Mouse (Mus musculus) fat pad, adult 2 months (tissue): Measurements from ENCODE around the gene Slc25a5.

Experiments used
- DNase-seq: peaks from one replicate; pipeline ENCODE4 v3.0.0-alpha.2; 2011; ENCODE audit warnings: low read depth, low spot score; ENCODE audit errors: extremely low read depth

The Slc25a5 gene

DNA sequence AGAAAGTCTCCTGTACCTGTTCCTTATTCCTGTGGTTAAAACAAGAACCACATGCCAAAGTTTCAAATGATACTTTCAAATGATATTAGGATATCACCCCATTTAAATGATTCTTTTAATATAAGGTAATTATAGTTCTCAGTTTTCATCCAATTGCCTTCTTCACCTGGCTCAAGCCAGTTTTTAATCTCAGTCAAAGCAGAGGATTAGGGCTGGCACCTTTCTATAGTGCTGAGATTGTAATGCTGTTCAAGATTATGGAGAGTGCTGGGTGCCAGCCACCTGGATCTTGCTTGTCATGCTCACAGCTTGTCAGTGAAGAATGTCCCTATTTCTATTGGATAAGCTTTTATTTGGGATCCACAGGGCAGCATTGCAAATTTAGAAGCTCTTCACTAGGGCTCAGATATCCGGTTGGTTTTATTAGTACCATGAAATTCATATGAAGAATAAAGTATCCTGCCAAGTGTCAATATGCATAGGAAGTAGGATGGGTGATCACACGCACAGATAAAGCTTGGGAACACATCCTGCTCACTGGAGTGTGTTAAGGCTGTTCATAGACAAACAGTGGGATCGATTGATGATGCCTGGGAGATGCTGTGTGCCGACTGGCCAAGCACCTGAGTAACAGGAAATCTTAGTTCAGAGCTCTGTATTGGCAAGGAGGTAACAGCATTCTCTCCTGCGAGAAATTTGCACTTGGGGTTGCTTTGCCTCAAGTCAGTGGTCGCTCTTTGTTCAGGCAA, 3.9 kb downstream of the Slc25a5 start:
- no peak for DNase-seq

DNA sequence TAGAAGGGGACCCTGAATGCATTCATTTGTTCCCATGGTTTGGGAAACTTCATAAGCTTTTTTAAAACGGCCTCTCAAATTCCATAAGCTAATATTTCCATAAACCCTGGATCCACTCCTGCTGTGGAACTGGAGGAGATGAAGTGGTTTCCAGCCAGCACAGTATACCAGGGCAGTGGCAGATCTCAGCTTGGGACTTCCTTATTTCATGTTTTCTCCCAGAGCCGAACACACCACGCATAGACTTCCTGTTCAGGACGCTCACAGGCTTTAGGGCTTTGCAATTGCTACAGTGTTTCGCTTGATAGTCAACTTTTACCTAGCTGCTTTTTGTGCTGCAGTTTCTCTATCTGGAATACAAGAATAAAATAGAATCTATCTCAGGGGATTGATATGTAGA, 7.7 kb downstream of the Slc25a5 start:
- DNase-seq = no peak

DNA sequence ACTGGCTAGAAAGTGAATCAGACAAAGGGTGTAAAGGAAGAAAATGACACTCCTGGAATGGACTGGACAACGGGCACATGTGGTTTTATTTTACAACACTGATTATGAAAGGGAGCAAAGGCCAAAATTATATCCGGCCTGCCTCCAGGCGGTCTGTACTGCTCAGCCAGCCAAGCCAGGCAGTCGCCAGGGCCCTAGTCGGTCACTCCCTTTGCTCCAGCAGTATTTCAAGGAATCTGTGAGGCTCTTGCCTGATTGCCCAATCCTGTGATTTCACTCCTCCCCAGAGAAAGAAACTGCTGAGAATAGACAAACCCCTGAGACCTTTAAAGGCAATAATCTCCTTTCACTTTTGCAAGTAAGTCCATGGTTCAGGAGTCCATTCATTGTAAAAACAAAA, 8.7 kb downstream of the Slc25a5 start:
- DNase-seq = no peak

DNA sequence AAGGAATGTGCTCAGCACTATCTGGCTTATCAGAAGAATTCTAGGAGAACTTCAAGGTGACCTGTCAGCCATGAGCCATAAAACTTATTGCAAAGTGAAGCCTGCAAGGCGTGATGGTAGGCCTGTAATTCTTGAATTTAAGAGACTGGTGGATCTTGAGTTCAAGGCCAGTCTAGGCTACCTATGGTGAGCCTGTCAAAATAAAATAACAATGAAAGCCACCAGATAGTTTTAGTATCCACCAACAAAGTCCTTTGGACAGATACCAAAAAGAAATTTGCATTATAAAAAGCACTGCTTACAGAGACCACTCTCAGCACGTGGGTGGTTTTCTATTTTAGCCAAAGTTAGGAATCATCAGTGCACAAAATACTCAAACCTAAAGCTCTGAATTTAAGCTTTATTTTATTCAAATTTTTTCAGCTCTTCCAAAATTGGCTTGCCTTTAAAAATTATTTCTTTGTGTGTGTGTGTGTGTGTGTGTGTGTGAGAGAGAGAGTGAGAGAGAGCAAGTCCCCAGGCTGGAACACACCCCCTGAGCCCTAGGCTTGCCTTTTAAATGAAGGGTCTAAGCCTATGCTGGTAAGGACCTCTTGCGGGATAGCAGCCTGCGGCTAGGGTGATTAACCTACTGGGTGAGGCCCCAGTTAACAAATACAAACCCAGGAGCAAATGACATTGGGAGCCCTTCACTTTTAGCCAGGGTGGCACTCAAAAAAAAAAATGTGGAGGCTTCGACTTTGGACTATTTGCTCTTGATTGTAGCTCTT, 10.2 kb downstream of the Slc25a5 start:
- DNase-seq = no peak

DNA sequence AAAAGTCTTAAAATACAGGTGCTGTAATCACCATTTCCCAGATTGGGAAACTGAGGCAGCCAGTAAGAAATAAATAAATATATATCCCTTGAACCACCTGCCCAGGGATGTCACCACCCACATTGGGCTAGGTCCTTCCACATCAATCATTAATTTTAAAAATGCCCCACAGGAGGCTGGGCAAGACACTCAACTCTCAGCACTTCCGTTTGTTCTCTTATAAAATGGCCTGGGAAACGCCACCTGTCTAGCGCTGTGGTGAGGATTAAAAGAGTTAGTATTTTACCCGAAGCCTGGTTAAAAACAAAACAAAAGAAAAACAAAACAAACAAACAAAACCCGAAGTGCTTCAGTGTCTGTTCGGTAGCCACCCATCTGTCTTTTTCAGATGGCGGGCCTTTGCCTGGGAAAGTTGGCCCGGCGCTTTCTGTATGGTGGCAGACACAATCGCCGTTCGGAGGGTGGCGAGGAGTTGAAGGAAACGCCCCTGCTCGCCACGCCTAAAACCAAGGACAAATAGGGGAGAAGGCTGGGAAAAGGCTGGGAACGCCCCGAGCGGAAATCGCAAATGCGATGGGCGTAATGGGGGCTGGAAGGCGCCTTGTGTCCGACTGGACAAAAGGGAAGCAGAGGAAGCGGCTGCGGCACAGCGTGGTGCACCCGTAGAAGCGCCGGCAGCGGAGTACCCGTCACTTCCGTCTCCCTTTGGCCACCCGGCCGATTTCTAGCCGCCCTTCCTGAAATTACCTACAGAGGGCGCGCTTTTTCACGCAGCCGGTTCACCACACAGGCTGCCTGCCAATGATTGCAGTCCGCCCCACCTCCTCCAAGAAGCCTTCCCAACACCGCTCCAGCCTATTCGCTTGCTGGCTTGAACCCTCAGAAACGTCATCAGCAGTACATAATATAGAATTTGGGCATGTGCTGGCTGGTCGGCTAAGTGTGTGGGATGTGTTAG, 12.2 kb downstream of the Slc25a5 start:
- peak; percentile 81 for DNase-seq

DNA sequence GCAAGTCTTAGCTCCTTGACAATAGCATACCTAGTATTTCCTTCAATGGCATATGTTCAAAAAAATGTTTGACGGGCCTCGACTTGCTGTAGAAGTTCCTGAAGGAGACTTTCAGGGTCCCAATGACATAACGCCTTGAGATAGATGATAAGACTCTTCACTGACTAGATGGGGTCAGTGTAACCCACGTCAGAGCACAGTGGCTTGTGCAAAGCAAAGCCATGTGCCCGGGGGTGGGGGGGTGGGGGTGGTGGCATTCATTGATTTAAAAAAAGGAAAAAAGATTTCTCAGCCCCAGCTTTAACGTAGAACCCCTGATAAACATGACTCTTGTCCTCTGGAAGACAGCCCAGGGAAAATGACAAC, 12.8 kb downstream of the Slc25a5 start:
- no peak for DNase-seq

DNA sequence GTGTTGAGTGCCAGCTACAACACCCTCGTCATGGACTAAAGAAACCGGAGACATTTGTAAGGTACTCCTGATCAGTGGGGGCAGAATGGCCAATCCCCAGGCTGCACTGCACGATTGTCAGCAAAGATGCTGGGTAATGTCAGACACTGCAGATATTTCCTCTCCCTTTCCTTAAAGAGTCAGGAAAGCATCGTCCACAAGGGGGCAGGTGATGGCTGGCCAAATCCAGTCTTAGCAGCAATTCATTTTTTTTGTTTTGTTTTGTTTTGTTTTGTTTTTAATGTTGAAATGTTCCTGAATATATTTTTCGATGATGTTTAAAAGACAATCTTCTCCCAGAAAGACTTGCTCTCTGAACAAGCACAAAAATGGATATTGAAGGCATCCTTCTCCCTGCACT, 15.9 kb downstream of the Slc25a5 start:
- no peak for DNase-seq

DNA sequence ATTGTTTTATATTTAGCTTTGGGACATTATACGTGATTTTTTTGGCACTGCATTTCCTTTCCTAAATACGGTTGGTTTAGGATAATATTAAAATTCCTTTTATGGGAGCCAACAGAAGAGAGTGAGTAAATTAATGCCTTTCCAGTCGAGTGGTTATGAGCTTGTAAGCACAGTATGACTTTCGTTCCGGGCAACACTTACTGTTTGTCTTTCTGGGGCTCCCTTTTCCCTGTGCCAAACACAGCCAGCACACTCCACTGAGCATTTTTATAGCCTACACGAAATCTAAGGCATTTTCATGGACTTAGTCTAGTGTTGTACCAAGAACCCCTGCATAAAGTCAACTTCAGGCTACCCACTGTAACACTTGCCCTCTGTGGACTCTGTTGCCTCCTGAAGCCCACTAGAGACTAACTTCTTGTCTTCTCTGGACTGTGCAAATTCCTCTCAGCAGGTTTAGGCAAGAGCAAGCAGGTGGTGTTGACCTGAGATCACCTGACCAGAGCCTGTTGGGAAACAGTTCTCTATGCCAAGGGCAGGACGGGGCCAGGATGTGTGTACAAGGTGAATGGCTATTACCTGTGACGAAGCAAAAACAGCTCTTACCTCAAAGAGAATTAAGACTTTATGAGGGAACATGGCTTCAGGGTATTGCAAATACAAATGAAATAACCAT, 18.8 kb downstream of the Slc25a5 start:
- DNase-seq = peak; percentile 81

DNA sequence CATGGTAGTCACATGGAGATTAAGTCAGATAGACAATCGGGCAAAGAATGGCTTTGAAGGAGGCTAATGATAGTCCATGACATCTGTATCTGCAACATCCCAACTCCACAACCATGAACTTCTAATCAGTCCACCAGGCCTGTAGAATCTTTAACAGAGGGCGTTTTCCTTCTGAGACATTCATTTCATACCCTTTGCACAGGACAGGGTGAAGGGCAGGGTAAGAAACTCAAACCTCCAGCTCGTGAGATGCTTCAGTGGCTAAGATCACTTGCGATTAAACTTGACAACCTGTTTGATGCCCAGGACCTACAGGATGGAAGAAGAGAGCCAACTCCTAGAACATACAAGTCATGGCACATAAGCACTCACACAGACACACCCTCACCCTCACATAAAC, 19.6 kb downstream of the Slc25a5 start:
- DNase-seq = no peak

DNA sequence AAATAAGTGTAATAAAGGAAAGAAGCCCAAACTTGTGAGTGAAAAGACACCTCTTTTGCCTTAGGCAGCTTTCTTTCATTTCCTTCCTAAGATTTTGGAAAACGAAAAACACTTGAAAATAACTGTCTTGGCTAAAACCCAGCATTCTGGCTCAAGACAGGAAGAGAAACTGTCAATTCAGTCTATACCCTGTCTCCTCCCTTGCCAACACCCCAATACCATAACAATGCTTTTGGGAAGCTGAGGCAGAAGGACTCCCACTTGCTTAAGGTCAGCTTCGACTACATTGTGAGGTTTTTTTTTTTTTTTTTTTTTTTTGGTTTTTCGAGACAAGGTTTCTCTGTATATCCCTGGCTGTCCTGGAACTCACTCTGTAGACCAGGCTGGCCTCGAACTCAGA, 20.0 kb downstream of the Slc25a5 start:
- DNase-seq = no peak

DNA sequence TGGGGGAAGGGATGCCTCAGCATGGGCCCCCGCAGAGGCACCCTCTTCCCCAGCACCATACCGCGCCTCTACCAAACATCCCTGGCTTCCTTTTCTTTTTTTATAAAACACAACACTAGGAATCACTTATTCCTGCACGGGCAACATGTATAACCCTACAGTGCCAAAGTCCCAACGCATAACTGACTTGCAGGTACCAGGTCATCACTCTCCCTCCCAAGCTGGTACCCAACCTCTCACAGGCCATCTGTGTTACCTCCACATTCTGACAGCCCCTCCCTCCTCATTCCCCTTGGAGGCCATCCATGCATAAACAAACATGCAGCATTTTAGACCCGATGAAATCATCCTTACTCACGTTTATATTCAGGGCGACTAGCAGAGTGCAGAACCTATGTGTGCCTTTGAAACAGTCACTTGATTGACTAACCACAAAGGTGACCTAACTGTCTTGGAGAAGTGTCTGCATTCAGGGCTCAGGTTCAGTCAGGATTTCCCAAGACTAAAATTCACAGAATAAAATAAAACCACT, 21.0 kb downstream of the Slc25a5 start:
- no peak for DNase-seq

DNA sequence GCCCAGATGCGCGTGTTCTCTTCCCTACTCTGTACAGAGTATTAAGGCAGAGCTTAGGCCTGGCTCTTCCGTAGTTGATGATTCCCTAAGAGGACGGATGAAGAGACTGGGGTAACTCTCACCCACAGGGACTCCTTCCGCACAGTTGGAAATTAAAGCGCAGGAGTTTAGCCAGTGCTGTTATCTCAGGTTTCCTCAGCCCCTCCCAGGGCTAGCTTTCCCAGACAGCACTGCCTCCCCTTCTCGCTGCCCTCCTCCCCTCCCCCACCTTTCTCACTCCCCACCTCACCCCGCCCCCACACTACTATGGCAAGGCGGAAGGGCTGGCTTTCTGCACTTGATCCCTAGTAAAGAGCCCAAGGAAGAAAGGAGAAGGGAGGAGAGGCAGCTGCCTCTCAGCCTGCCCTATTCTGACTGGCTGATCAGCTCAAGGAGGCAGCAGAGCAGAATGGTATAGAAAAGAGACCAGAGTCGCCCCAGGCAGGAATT, 21.5 kb downstream of the Slc25a5 start:
- DNase-seq = no peak

DNA sequence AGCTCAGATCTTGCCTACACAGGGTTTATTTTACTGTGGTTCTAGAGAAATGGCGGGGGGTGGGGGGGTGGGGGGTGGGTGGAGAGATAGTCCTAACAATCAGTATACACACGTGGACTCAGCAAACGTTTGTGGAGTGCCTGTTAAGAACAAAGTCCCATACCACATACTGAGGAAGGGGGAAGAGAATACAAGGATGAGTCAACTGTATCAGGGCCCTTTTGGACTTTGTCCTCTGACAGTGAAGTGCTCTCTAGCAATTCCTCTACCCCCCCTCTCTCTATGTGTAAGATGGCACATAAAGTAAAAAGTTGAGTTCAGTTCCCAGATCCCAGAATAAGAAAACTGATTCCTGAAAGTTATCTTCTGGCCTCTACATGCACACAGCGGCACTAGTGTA, 24.1 kb downstream of the Slc25a5 start:
- DNase-seq = no peak

DNA sequence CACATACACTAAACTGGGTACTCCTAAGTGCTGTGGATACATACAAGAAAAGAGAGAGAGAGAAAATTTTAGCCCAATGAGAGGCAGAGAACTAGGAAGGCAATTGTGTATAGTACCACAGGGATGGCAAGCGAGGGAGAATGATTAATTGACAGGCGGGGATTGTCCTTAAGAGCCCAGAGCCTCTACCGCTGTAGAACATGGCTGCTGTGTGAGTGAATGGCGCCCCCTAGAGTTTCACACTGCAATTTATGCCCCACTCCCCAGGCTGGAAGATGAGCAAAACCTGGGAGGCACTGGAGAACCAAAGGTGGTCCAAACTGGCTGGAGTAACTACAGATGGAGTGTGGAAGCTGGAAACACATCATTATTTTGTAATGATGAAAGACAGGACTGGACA, 24.8 kb downstream of the Slc25a5 start:
- no peak for DNase-seq

DNA sequence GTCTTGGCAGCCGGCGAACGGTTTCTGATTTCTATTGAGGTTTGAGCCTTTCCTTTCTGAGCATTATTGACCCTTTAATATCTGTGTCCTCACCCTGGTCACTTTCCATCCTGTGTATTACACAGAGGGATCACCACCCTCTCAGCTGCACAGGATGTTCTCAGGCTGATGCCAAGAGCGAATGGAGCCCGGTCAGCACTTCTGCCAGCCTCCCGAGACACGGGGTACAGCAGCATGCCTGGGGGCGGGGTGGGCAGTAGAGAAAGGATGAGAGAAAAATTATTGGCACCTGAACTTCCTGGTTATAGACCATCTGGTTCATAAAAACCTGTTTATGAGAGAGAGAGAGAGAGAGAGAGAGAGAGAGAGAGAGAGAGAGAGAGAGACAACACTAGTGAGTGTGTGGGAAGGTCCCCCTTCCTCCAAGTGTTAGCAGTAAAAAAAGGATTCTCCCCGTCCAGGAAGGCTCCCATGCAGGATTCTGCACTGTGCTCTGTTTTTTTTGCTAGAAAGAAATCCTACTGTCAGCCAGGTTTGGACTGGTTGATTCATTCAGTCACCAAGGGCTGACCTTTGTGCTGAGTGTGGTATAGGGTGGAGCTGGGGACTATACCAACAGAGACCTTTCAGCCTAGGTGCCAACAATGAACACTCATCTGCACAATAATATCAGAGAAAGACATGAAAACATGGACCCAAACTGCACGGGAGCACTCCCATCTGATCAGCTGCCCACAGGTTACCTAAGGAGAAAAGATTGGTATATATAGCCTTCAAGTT, 28.7 kb downstream of the Slc25a5 start:
- no peak for DNase-seq

DNA sequence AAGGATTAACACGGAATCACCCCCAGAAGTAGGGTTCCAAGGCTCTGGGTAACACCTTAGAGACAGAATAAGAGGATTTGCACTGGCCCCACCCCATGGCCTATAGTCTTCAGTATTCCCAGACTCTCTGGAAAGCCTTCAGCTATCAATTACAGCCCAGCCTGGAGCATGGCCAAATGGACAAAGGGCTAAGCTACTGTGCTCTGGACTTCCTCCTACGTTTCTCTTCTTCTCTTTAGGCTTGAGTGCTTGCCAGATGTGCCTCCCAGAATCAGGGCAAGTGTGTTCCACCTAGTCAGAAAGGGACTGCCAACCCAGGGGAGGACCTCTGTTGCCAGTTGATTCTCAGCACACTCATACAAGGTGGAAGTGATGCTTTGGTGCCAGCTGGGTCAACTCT, 29.6 kb downstream of the Slc25a5 start:
- DNase-seq = no peak

DNA sequence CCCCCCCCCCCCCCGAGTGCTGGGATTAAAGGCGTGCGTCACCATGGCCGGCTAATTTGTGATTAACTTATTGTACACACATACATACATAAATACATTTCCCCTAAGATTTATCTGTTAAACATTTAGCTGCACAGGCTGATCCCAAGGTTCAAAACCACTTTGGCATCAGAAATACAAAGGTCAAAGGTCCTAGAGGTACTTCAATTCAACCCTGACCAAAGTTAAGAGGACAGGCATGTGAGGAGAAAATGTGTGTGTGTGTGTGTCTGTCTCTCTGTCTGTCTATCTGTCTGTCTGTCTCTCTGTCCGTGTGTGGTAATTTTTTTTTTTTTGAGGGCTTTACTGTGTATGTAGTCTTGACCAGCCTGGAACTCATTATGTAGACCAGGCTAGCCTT, 31.4 kb downstream of the Slc25a5 start:
- no peak for DNase-seq

DNA sequence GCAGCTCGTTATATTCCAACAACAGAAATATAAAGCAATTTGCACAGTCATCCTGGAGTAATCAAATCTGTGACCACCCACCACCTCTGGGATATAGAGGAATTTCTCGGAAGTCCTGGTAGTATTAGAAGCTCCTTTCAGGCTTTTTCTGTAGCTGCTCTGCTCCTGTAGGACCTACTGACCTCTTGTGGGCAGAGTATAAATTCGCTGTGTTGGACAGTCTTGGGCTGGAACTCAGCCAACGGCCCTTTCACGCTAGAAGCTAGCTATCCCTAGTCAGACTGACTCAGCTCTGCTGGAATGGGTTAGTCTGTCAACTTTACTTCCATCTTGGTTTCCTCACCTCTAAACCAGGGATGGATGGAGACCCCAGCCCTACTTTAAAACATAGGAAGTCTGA, 34.8 kb downstream of the Slc25a5 start:
- DNase-seq = no peak

DNA sequence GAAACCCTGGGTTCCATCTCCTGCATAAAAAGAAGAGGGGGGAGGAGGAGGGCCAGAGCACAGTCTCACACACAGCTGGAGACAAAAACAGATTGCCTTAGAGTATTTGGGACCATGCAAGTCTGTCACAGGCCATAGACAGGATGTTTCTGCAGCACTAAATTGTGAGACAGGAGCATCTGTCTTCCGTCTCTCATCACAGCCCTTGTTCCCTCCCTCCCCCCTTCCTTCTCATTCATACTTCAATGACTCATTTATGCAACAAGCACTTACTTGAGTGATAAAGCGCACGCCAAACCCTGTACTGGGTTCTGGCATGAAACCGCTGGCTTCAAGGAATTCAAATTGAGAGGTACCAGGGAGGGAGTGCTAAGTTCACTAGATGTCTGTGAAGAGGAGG, 36.2 kb downstream of the Slc25a5 start:
- DNase-seq = no peak
